Mouse (Mus musculus): ENCODE results near the gene Pycard. TPM values are rescaled to one million over a fixed set of nuclear protein-coding genes. Genes with fewer than 3 reads are reported as not detected.

Gene Pycard
- total and polyA plus RNA-seq, 3 experiments = 5.1 to 52.5 (median 8.1) TPM

- Histone ChIP-seq H3K27ac (ENCODE audit: insufficient read depth, low read depth) (peak within 1 kb of the TSS; percentile 86), H3K27me3 (replicated peaks) (peaks cover 7% of the 10 kb centered on the region), H3K79me2 (replicated peaks; ENCODE audit: control insufficient read depth, extremely low read depth, insufficient read depth, poor library complexity, severe bottlenecking) (peaks cover 42% of the 10 kb centered on the region), H3K4me1 (ENCODE audit: control insufficient read depth in 1 of 2, insufficient read depth in 2 of 2) (peaks cover 0 to 25% of the 10 kb centered on the region in 2 experiments; a peak in 2 of 4 replicates), H3K9me3 (replicated peaks; ENCODE audit: low read length) (no peaks in the 10 kb centered on the region), H3K4me3 (replicated peaks in 1 of 3; ENCODE audit: low read depth in 2 of 3, low read length in 2 of 3, poor library complexity in 1 of 3) (peak within 1 kb of the TSS; percentile 72 to 91 (median 74)), H3K9ac (ENCODE audit: insufficient read depth, low read depth) (peak within 1 kb of the TSS; percentile 71), H3K36me3 (replicated peaks in 1 of 2; ENCODE audit: control insufficient read depth in 1 of 2, insufficient read depth in 1 of 2, low read length in 1 of 2) (peaks cover 19 to 32% of the 10 kb centered on the region in 2 experiments), H3K4me2 (ENCODE audit: insufficient read depth, low read depth, poor library complexity, severe bottlenecking) (peak within 1 kb of the TSS; percentile 96)
- dilution Hi-C loops (cut with MboI; ENCODE audit: extremely low pct_ligation_motif_present, extremely low pct_unique_long_range_greater_than_20kb, low sequenced_read_pairs) (no loop called here), in situ Hi-C loops (cut with MboI; ENCODE audit: low pct_ligation_motif_present, low pct_unique_long_range_greater_than_20kb, low sequenced_read_pairs) (no loop called here)
- DNase-seq (ENCODE audit: extremely low read depth) = peak; percentile 92
- peak; percentile 100 for TF ChIP-seq NELFE (IDR thresholded peaks at IDR 0.05; ENCODE audit: low read depth, low read length)
- peak; percentile 99 for TF ChIP-seq POLR2AphosphoS2 (IDR thresholded peaks at IDR 0.05; ENCODE audit: low read depth, low read length)
- TF ChIP-seq JUND (conservative IDR thresholded peaks at IDR 0.05; ENCODE audit: low read depth, low read length) = no peak
- peak; percentile 62; the same call in 1 of the 2 replicates for TF ChIP-seq RCOR1 (conservative IDR thresholded peaks at IDR 0.05; ENCODE audit: low read depth, low read length)
- no peak for TF ChIP-seq USF1 (IDR thresholded peaks at IDR 0.05; ENCODE audit: low read depth, low read length)
- no peak for TF ChIP-seq PAX5 (IDR thresholded peaks at IDR 0.05; ENCODE audit: low read length)
- TF ChIP-seq IRF4 (IDR thresholded peaks at IDR 0.05; ENCODE audit: low read depth, low read length) = peak; percentile 91
- no peak for TF ChIP-seq GABPA (IDR thresholded peaks at IDR 0.05; ENCODE audit: insufficient replicate concordance, low read depth, low read length)
- peak; percentile 77 for TF ChIP-seq ELF1 (IDR thresholded peaks at IDR 0.05; ENCODE audit: low read depth, low read length)
- peak; percentile 86; the same call in 1 of the 2 replicates for TF ChIP-seq UBTF (IDR thresholded peaks at IDR 0.05; ENCODE audit: low read depth, low read length)
- peak; percentile 61; the same call in 1 of the 2 replicates for TF ChIP-seq MYC (IDR thresholded peaks at IDR 0.05; ENCODE audit: low read depth, low read length)
- TF ChIP-seq ZC3H11A (IDR thresholded peaks at IDR 0.05; ENCODE audit: low read depth, low read length) = no peak
- TF ChIP-seq KAT2A (IDR thresholded peaks at IDR 0.05; ENCODE audit: insufficient replicate concordance, low read length) = 0 out of 2 replicates have a peak, but pooled peaks have one; percentile 45
- TF ChIP-seq RAD21 (IDR thresholded peaks at IDR 0.05; ENCODE audit: low read depth, low read length) = no peak
- TF ChIP-seq MAX (IDR thresholded peaks at IDR 0.05; ENCODE audit: low read length) = peak; percentile 50
- peak; percentile 99 for TF ChIP-seq CHD1 (IDR thresholded peaks at IDR 0.05; ENCODE audit: low read depth, low read length)
- no peak for TF ChIP-seq SMC3 (IDR thresholded peaks at IDR 0.05; ENCODE audit: low read depth, low read length)
- 0 out of 2 replicates have a peak, but pooled peaks have one; percentile 41 for TF ChIP-seq E2F4 (IDR thresholded peaks at IDR 0.05; ENCODE audit: insufficient replicate concordance, low read depth, low read length)
- TF ChIP-seq MAFK (IDR thresholded peaks at IDR 0.05; ENCODE audit: insufficient replicate concordance, low read length) = no peak
- peak; percentile 88 for TF ChIP-seq MAZ (IDR thresholded peaks at IDR 0.05; ENCODE audit: low read depth, low read length)
- peak; percentile 68; the same call in 1 of the 2 replicates for TF ChIP-seq MEF2A (IDR thresholded peaks at IDR 0.05; ENCODE audit: borderline replicate concordance, low read depth, low read length)
- TF ChIP-seq ETS1 (conservative IDR thresholded peaks at IDR 0.05; ENCODE audit: low read depth, low read length) = peak; percentile 37; the same call in 1 of the 2 replicates
- TF ChIP-seq CHD2 (IDR thresholded peaks at IDR 0.05; ENCODE audit: low read length) = no peak; the same call in 1 of the 2 replicates
- peak; percentile 64 for TF ChIP-seq HCFC1 (IDR thresholded peaks at IDR 0.05; ENCODE audit: low read depth, low read length)
- peak; percentile 87; the same call in 1 of the 2 replicates for TF ChIP-seq MXI1 (IDR thresholded peaks at IDR 0.05; ENCODE audit: low read depth, low read length)
- no peak for TF ChIP-seq JUN (IDR thresholded peaks at IDR 0.05; ENCODE audit: insufficient read depth, low read depth, low read length)
- TF ChIP-seq EP300 (IDR thresholded peaks at IDR 0.05; ENCODE audit: low read length) = no peak
- TF ChIP-seq ZMIZ1 (IDR thresholded peaks at IDR 0.05; ENCODE audit: low read depth, low read length) = peak; percentile 99
- peak; percentile 100 for TF ChIP-seq POLR2A (IDR thresholded peaks at IDR 0.05; ENCODE audit: low read depth, low read length)
- TF ChIP-seq SIN3A (IDR thresholded peaks at IDR 0.05; ENCODE audit: low read length) = peak; percentile 70
- peak; percentile 88 for TF ChIP-seq TCF12 (IDR thresholded peaks at IDR 0.05; ENCODE audit: low read depth, low read length)
- no peak for TF ChIP-seq ZNF384 (IDR thresholded peaks at IDR 0.05; ENCODE audit: low read depth, low read length)
- TF ChIP-seq TBP (conservative IDR thresholded peaks at IDR 0.05; ENCODE audit: low read depth, low read length) = peak; percentile 93
- TF ChIP-seq USF2 (conservative IDR thresholded peaks at IDR 0.05; ENCODE audit: low read depth, low read length) = no peak; the same call in 1 of the 2 replicates
- TF ChIP-seq ZKSCAN1 (IDR thresholded peaks at IDR 0.05; ENCODE audit: borderline replicate concordance, low read depth, low read length) = no peak
- peak; percentile 79 for TF ChIP-seq NRF1 (IDR thresholded peaks at IDR 0.05; ENCODE audit: low read depth, low read length)
- peak; percentile 53; the same call in 1 of the 2 replicates for TF ChIP-seq BHLHE40 (IDR thresholded peaks at IDR 0.05; ENCODE audit: low read depth, low read length)
Observed at GRCm38 (mm10) chr7:127967004-127967921, 26.4 kb downstream of the Pycard start, which contains the start of gene Fus. Gene Fus (plus strand): TSS chr7:127967457.

All from CH12.LX (cell line).